Mouse (Mus musculus) kidney, postnatal 25 days (tissue): ENCODE results near the gene Gm8005.
"Not testable (repeated sequence)": the region's sequence is repeated elsewhere in the genome, so short reads cannot be mapped to it uniquely, and the experiment has no call there.

Experiments used
- DNase-seq, 2 experiments: peaks; one replicate each; pipeline ENCODE4 v3.0.0; 2021; ENCODE audit warnings: mixed read lengths in 2 of 2

Gm8005 gene

DNA sequence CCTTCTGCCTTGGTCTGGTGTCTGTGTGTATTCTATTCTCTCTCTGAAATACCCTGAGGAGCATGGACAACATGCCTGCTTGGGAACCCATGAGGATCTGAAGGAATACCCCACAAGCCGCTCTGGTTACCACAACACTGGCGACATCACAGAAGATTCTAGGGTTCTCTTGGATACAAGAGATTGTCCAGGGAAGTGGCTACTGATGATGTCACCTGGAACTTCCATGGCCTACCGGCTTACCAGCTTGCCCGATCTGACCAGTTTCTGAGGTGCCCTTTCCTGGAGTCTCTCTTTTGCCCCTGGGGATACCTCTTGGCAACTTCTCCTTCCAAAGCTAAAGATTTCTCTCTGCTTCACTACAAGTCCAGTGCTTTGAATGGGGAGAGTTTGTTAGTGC, at the start of gene Gm8005:
TSS of gene Gm8005 (minus strand) at position 101 of the 400 bp plus-strand sequence.
- DNase-seq, result not testable (repeated sequence)

DNA sequence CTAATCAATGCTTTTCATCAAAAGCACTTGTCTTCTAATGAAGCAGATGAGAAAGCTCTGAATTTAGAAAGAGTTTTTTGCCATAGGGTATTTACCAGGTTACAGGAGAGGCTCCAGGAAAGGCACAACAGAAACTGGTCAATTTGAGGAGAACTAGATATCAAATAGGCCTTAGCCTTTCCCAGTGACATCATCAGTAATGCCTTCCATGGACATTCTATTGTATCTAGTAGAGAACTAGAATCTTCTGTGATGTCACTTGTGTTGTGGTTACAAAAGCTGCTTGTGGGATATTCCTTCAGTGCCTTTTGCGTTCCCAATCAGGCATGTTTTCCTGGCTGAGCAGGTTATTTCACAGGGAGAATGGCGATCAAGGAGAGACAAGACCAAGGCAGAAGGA, 24.1 kb upstream of the Gm8005 start, which contains the start of gene Gm8011:
TSS of gene Gm8011 (plus strand) at position 301 of the 400 bp plus-strand sequence.
- DNase-seq, result not testable (repeated sequence)
